Mouse (Mus musculus): ENCODE results near the gene Nme2. TPM values are rescaled to one million over a fixed set of nuclear protein-coding genes. Genes with fewer than 3 reads are reported as not detected.

The Nme2 gene
- polyA plus RNA-seq, 1 experiment from 2014 or later, result 166 TPM

- Histone ChIP-seq H3K9me3 (replicated peaks; ENCODE audit: control insufficient read depth, low read length) (no peaks in the 10 kb centered on the region), H3K36me3 (ENCODE audit: control insufficient read depth, insufficient read depth) (no peaks in the 10 kb centered on the region), H3K4me1 (ENCODE audit: control insufficient read depth, low read depth, low read length) (peaks cover 6% of the 10 kb centered on the region), H3K27me3 (ENCODE audit: control insufficient read depth, insufficient read depth, low read depth, low read length) (no peaks in the 10 kb centered on the region), H3K9ac (ENCODE audit: low read depth, low read length) (no peak overlapping the region), H3K27ac (ENCODE audit: low read length) (peak overlapping the region; percentile 37), H3K4me3 (ENCODE audit: low read depth, low read length) (no peak overlapping the region), H3K4me2 (ENCODE audit: low read depth, low read length) (no peak overlapping the region)
- no peak for ATAC-seq (ENCODE audit: low read depth)
- WGBS (ENCODE audit: insufficient replicate concordance), result 47% methylated on average over 12 of the region's 12 CpGs
Measured at GRCm38 (mm10) chr11:93988328-93989062, 32.4 kb upstream of the Nme2 start.

DNA sequence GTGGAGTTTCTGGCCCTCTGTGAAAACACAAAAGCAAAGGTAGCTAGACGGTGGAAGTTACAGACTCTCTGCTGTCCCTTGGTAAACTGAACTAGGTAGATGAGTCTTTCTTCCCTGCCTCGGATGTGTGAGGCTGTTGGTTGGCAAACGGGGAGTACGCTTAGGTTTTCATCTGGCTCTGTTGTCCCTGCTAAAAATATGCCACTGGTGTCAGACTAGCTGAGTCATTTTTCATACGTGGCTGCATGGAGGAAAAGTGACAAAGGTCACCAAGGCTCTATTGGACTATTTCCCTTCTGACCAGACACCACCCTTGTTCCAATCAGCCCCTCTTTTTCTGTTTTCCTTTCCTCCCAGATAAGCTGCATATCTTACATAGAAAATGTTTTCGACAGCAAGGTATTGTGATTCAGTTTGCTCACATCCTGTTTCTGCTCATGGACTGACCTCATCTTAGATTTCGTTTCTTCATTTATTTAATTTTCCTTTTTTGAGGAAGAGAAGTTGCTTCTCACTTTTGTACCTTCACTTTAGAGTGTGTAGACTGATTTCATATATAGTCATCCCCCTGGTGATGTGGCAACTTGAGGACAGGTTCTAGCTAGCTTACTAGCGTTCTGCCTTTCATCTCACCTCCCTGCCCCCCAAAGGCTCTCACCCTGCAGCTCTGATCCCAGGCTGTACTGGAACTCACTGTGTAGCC is 31.7 kb upstream of the Nme2 start:
- H3K27me3 ChIP-seq (ENCODE audit: control insufficient read depth, insufficient read depth, low read depth, low read length), result no peaks in the 10 kb centered on the region
- H3K4me2 ChIP-seq (ENCODE audit: low read depth, low read length), result no peak overlapping the region
- H3K4me1 ChIP-seq (ENCODE audit: control insufficient read depth, low read depth, low read length), result peaks cover 6% of the 10 kb centered on the region
- 25% methylated on average over 8 of the region's 8 CpGs for WGBS (ENCODE audit: insufficient replicate concordance)
- peak overlapping the region; percentile 37 for H3K27ac ChIP-seq (ENCODE audit: low read length)
- H3K9me3 ChIP-seq (replicated peaks; ENCODE audit: control insufficient read depth, low read length), result no peaks in the 10 kb centered on the region
- H3K36me3 ChIP-seq (ENCODE audit: control insufficient read depth, insufficient read depth), result no peaks in the 10 kb centered on the region
- no peak overlapping the region for H3K4me3 ChIP-seq (ENCODE audit: low read depth, low read length)
- peak; percentile 30; the same call in 1 of the 2 replicates for ATAC-seq (ENCODE audit: low read depth)
- no peak overlapping the region for H3K9ac ChIP-seq (ENCODE audit: low read depth, low read length)

DNA sequence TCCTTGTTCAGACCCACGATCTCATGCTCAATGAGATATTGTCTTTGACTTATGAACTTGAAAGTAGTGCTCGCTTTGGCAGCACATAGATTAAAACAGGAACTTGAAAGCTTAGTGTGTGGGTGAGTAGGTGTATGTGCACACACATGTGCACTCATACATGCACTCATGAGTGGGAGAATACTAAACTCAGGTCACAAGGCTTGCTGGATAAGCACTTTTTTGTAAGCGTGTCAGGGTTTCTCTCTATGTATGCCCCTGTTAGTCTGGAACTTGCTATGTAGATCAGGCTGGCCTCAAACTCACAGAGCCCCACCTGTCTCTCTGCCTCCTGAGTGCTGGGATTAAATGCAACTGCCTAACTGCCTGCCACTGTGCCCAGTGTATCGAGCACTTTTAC is 31.0 kb upstream of the Nme2 start:
- H3K27me3 ChIP-seq (ENCODE audit: control insufficient read depth, insufficient read depth, low read depth, low read length), result no peaks in the 10 kb centered on the region
- H3K4me1 ChIP-seq (ENCODE audit: control insufficient read depth, low read depth, low read length), result peaks cover 6% of the 10 kb centered on the region
- no peaks in the 10 kb centered on the region for H3K9me3 ChIP-seq (replicated peaks; ENCODE audit: control insufficient read depth, low read length)
- 64% methylated on average over 4 of the region's 4 CpGs for whole genome bisulfite sequencing (ENCODE audit: insufficient replicate concordance)
- no peak overlapping the region for H3K4me2 ChIP-seq (ENCODE audit: low read depth, low read length)
- H3K27ac ChIP-seq (ENCODE audit: low read length), result no peak overlapping the region
- H3K36me3 ChIP-seq (ENCODE audit: control insufficient read depth, insufficient read depth), result no peaks in the 10 kb centered on the region
- H3K9ac ChIP-seq (ENCODE audit: low read depth, low read length), result no peak overlapping the region
- no peak overlapping the region for H3K4me3 ChIP-seq (ENCODE audit: low read depth, low read length)
- ATAC-seq (ENCODE audit: low read depth), result no peak

DNA sequence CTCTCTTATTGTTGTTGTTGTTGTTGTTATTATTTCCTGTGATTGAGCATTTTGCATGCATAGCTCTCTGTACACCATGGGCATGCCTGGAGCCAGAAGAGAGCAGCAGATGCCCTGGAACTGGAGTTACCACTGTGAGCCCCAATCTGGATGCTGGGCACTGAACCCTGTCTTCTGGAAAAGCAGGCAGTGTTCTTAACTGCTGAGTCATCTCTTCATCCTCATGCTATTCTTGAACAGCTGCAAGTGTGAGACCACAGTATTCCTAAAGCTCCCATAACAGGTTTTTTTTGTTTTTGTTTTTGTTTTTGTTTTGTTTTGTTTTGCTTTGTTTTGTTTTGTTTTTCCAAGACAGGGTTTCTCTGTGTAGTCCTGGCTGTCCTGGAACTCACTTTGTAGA is 30.2 kb upstream of the Nme2 start:
- H3K27me3 ChIP-seq (ENCODE audit: control insufficient read depth, insufficient read depth, low read depth, low read length), result no peaks in the 10 kb centered on the region
- H3K36me3 ChIP-seq (ENCODE audit: control insufficient read depth, insufficient read depth), result no peaks in the 10 kb centered on the region
- H3K27ac ChIP-seq (ENCODE audit: low read length), result no peak overlapping the region
- no peak overlapping the region for H3K4me3 ChIP-seq (ENCODE audit: low read depth, low read length)
- H3K4me1 ChIP-seq (ENCODE audit: control insufficient read depth, low read depth, low read length), result peaks cover 6% of the 10 kb centered on the region
- ATAC-seq (ENCODE audit: low read depth), result no peak
- no peak overlapping the region for H3K4me2 ChIP-seq (ENCODE audit: low read depth, low read length)
- no peaks in the 10 kb centered on the region for H3K9me3 ChIP-seq (replicated peaks; ENCODE audit: control insufficient read depth, low read length)
- H3K9ac ChIP-seq (ENCODE audit: low read depth, low read length), result no peak overlapping the region

GRCm38 (mm10) chr11:93985265-93985664 is 29.2 kb upstream of the Nme2 start:
- 48% methylated on average over 5 of the region's 5 CpGs for WGBS (ENCODE audit: insufficient replicate concordance)
- Histone ChIP-seq H3K27ac (ENCODE audit: low read length) (no peak overlapping the region), H3K4me1 (ENCODE audit: control insufficient read depth, low read depth, low read length) (peaks cover 6% of the 10 kb centered on the region), H3K36me3 (ENCODE audit: control insufficient read depth, insufficient read depth) (no peaks in the 10 kb centered on the region), H3K4me3 (ENCODE audit: low read depth, low read length) (no peak overlapping the region), H3K4me2 (ENCODE audit: low read depth, low read length) (no peak overlapping the region), H3K9ac (ENCODE audit: low read depth, low read length) (no peak overlapping the region), H3K9me3 (replicated peaks; ENCODE audit: control insufficient read depth, low read length) (no peaks in the 10 kb centered on the region), H3K27me3 (ENCODE audit: control insufficient read depth, insufficient read depth, low read depth, low read length) (no peaks in the 10 kb centered on the region)
- no peak for ATAC-seq (ENCODE audit: low read depth)

GRCm38 (mm10) chr11:93984619-93985018 is 28.6 kb upstream of the Nme2 start:
- no peak overlapping the region for H3K4me3 ChIP-seq (ENCODE audit: low read depth, low read length)
- no peak for ATAC-seq (ENCODE audit: low read depth)
- no peak overlapping the region for H3K27ac ChIP-seq (ENCODE audit: low read length)
- no peaks in the 10 kb centered on the region for H3K36me3 ChIP-seq (ENCODE audit: control insufficient read depth, insufficient read depth)
- no peaks in the 10 kb centered on the region for H3K9me3 ChIP-seq (replicated peaks; ENCODE audit: control insufficient read depth, low read length)
- no peaks in the 10 kb centered on the region for H3K27me3 ChIP-seq (ENCODE audit: control insufficient read depth, insufficient read depth, low read depth, low read length)
- peaks cover 6% of the 10 kb centered on the region for H3K4me1 ChIP-seq (ENCODE audit: control insufficient read depth, low read depth, low read length)
- H3K4me2 ChIP-seq (ENCODE audit: low read depth, low read length), result no peak overlapping the region
- 78% methylated on average over 3 of the region's 3 CpGs for WGBS (ENCODE audit: insufficient replicate concordance)
- no peak overlapping the region for H3K9ac ChIP-seq (ENCODE audit: low read depth, low read length)

GRCm38 (mm10) chr11:93979502-93980049 is 23.5 kb upstream of the Nme2 start:
- Histone ChIP-seq H3K4me2 (ENCODE audit: low read depth, low read length) (no peak overlapping the region), H3K4me1 (ENCODE audit: control insufficient read depth, low read depth, low read length) (no peaks in the 10 kb centered on the region), H3K9me3 (replicated peaks; ENCODE audit: control insufficient read depth, low read length) (no peaks in the 10 kb centered on the region), H3K27ac (ENCODE audit: low read length) (no peak overlapping the region), H3K36me3 (ENCODE audit: control insufficient read depth, insufficient read depth) (no peaks in the 10 kb centered on the region), H3K4me3 (ENCODE audit: low read depth, low read length) (no peak overlapping the region), H3K9ac (ENCODE audit: low read depth, low read length) (no peak overlapping the region), H3K27me3 (ENCODE audit: control insufficient read depth, insufficient read depth, low read depth, low read length) (no peaks in the 10 kb centered on the region)
- ATAC-seq (ENCODE audit: low read depth), result no peak
- 52% methylated on average over 6 of the region's 6 CpGs for WGBS (ENCODE audit: insufficient replicate concordance)

- no peak for ATAC-seq (ENCODE audit: low read depth)
- H3K9me3 ChIP-seq (replicated peaks; ENCODE audit: control insufficient read depth, low read length), result no peaks in the 10 kb centered on the region
- WGBS (ENCODE audit: insufficient replicate concordance), result 76% methylated on average over 5 of the region's 5 CpGs
- H3K27me3 ChIP-seq (ENCODE audit: control insufficient read depth, insufficient read depth, low read depth, low read length), result no peaks in the 10 kb centered on the region
- no peak overlapping the region for H3K4me2 ChIP-seq (ENCODE audit: low read depth, low read length)
- H3K9ac ChIP-seq (ENCODE audit: low read depth, low read length), result no peak overlapping the region
- no peak overlapping the region for H3K27ac ChIP-seq (ENCODE audit: low read length)
- H3K36me3 ChIP-seq (ENCODE audit: control insufficient read depth, insufficient read depth), result no peaks in the 10 kb centered on the region
- H3K4me1 ChIP-seq (ENCODE audit: control insufficient read depth, low read depth, low read length), result peaks cover 7% of the 10 kb centered on the region
- H3K4me3 ChIP-seq (ENCODE audit: low read depth, low read length), result no peak overlapping the region
Measured at GRCm38 (mm10) chr11:93972951-93973350, 16.9 kb upstream of the Nme2 start.

DNA sequence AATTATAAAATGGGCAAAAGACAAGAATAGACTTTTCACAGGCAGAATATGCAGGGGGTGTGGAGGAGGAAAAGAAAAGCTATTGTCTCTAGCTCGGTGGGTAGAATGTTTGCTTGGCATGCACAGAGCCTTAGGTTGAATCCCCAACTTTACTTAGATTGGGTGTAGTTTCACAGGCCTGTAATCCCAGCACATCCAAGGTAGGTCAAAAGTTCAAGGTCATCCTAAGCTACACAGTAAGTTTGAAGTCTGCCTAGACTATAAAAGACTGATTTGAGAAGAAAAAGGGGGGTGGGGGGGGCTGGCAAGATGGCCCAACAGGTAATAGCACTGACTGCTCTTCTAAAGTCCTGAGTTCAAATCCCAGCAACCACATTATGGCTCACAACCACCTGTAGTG is 13.7 kb upstream of the Nme2 start:
- no peak overlapping the region for H3K27ac ChIP-seq (ENCODE audit: low read length)
- no peak overlapping the region for H3K4me2 ChIP-seq (ENCODE audit: low read depth, low read length)
- peaks cover 12% of the 10 kb centered on the region for H3K4me1 ChIP-seq (ENCODE audit: control insufficient read depth, low read depth, low read length)
- no peak overlapping the region for H3K9ac ChIP-seq (ENCODE audit: low read depth, low read length)
- H3K36me3 ChIP-seq (ENCODE audit: control insufficient read depth, insufficient read depth), result peaks cover 5% of the 10 kb centered on the region; the same call in 1 of the 2 replicates
- ATAC-seq (ENCODE audit: low read depth), result no peak
- WGBS (ENCODE audit: insufficient replicate concordance), result 69% methylated on average over 1 of the region's 1 CpGs
- no peak overlapping the region for H3K4me3 ChIP-seq (ENCODE audit: low read depth, low read length)
- H3K9me3 ChIP-seq (replicated peaks; ENCODE audit: control insufficient read depth, low read length), result no peaks in the 10 kb centered on the region
- no peaks in the 10 kb centered on the region for H3K27me3 ChIP-seq (ENCODE audit: control insufficient read depth, insufficient read depth, low read depth, low read length)
